Mouse (Mus musculus) heart, embryonic 14.5 days (tissue): ENCODE results near the gene Rnf150. TPM values are rescaled to one million over a fixed set of nuclear protein-coding genes. Genes with fewer than 3 reads are reported as not detected.

Experiments used
- ATAC-seq: fragments of 200-750 bp; cut with Nextera tagmentation; 2 replicates; pipeline ENCODE4 v1.8.0; 2017; ENCODE audit warnings: low read depth, moderate TSS enrichment; ENCODE audit not compliant: insufficient number of reproducible peaks, insufficient read depth, low FRiP score
- H3K27ac ChIP-seq, 2 experiments: fragments of 200-500 bp in 1 of 2; fragments of 300-500 bp in 1 of 2; sonication (generic) in 1 of 2; replicated peaks in 1 of 2; 2 replicates each; pipeline ENCODE4 v1.5.1; 2012 to 2014; ENCODE audit warnings: low read depth in 2 of 2, low read length in 2 of 2, control low read depth in 1 of 2, mild to moderate bottlenecking in 1 of 2, mixed read lengths in 1 of 2; ENCODE audit not compliant: control insufficient read depth in 1 of 2, insufficient read depth in 1 of 2
- H3K27me3 ChIP-seq: fragments of 300-500 bp; sonication (generic); 2 replicates; pipeline ENCODE4 v1.6.1; 2014; ENCODE audit warnings: mild to moderate bottlenecking, low read length, control low read depth; ENCODE audit not compliant: control insufficient read depth, insufficient read depth
- H3K36me3 ChIP-seq: fragments of 300-500 bp; sonication (generic); 2 replicates; pipeline ENCODE4 v1.6.1; 2014; ENCODE audit warnings: mild to moderate bottlenecking, control low read depth, low read length, mixed read lengths; ENCODE audit not compliant: control insufficient read depth, insufficient read depth
- H3K4me1 ChIP-seq, 2 experiments: fragments of 200-500 bp in 1 of 2; fragments of 300-500 bp in 1 of 2; sonication (generic) in 1 of 2; 2 replicates each; pipeline ENCODE4 v1.6.1; 2012 to 2014; ENCODE audit warnings: low read length in 2 of 2, control low read depth in 1 of 2, mixed read lengths in 1 of 2; ENCODE audit not compliant: control insufficient read depth in 2 of 2, insufficient read depth in 2 of 2
- H3K4me2 ChIP-seq: fragments of 300-500 bp; sonication (generic); 2 replicates; pipeline ENCODE4 v1.6.1; 2014; ENCODE audit warnings: mild to moderate bottlenecking, low read length
- H3K4me3 ChIP-seq, 2 experiments: fragments of 200-500 bp in 1 of 2; fragments of 300-500 bp in 1 of 2; sonication (generic) in 1 of 2; 2 replicates each; pipeline ENCODE4 v1.5.1; 2012 to 2014; ENCODE audit warnings: low read length in 2 of 2, mild to moderate bottlenecking in 2 of 2, control low read depth in 1 of 2, low read depth in 1 of 2, moderate library complexity in 1 of 2; ENCODE audit not compliant: control insufficient read depth in 1 of 2, insufficient read depth in 1 of 2
- H3K9ac ChIP-seq: fragments of 300-500 bp; sonication (generic); 2 replicates; pipeline ENCODE4 v1.6.1; 2014; ENCODE audit warnings: mild to moderate bottlenecking, low read length
- H3K9me3 ChIP-seq: fragments of 300-500 bp; sonication (generic); 2 replicates; pipeline ENCODE4 v1.6.1; 2016; ENCODE audit warnings: low read length, control low read depth; ENCODE audit not compliant: control insufficient read depth
- WGBS: fragments of 180-500 bp; shearing (Covaris S2); extraction: QIAGEN DNeasy Blood & Tissue Kit; methylation state at CpG from one replicate; pipeline ENCODE4 v1.1.7; 2014; 5-methylcytosine and 5-hydroxymethylcytosine counted together
- polyA plus RNA-seq: library from polyadenylated mRNA; unstranded; fragments of >200 nt; fragmentation: Nextera tagmentation; extraction: Ambion mirVana; gene quantifications from 2 replicates; pipeline ENCODE4 v1.2.1, GENCODE M21; 2014

The Rnf150 gene
- polyA plus RNA-seq, 1 experiment from 2014 or later = 0.92 TPM

DNA sequence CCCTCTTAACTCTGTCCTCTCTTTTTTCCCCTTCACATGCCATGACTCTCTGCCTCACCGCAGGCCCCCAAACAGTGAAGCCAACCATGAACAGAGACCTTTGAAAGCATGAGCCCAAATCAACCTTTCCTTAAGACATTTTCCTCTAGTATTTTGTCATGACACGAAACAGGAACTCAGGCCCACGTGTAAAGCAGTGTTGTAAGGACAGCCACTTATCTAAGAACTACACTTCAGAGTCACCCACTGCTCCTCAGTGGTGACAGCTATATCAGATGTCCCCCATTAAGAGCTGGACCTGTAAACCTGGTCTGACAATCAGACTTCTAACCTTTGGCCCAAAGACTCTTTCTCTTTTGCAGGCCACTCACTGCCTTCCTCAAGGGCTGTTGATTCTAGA lies 40.3 kb downstream of the Rnf150 start:
- Histone ChIP-seq H3K4me2 (no peak overlapping the region), H3K9ac (no peak overlapping the region), H3K27me3 (no peaks in the 10 kb centered on the region), H3K4me3 (no peak overlapping the region), H3K36me3 (no peaks in the 10 kb centered on the region), H3K27ac (no peak overlapping the region), H3K4me1 (peaks cover 11 to 33% of the 10 kb centered on the region in 2 experiments), H3K9me3 (no peaks in the 10 kb centered on the region)
- ATAC-seq = no peak
- WGBS = 24% methylated on average over 3 of the region's 3 CpGs

DNA sequence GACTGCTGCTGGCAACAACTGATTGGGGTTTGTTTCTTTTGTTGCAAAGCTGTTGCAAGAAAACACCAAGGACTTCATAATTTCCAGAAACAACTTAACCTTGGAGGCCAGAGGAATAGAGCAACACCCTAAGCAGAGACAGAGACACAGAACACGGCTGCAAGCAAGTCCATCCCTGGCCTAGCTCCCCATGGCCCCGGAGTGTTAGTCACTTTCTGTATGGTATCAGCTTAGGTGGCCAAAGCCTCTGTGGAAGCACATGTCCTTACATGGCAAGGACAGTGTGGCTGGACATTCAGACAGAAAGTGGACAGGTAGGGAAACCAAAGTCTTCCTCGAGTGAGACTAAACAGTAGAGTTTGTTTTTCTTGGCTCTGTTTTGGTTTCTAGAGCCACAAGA lies 44.1 kb downstream of the Rnf150 start:
- no peak overlapping the region for H3K4me3 ChIP-seq
- 53% methylated on average over 3 of the region's 3 CpGs for WGBS
- H3K4me1 ChIP-seq = peaks cover 9 to 33% of the 10 kb centered on the region in 2 experiments

GRCm38 (mm10) chr8:82911436-82911835 lies 48.3 kb downstream of the Rnf150 start:
- Histone ChIP-seq H3K36me3 (no peaks in the 10 kb centered on the region), H3K4me2 (no peak overlapping the region), H3K9ac (no peak overlapping the region), H3K9me3 (no peaks in the 10 kb centered on the region), H3K4me3 (no peak overlapping the region), H3K4me1 (peaks cover 2 to 10% of the 10 kb centered on the region in 2 experiments; a peak in 3 of 4 replicates), H3K27ac (no peak overlapping the region), H3K27me3 (no peaks in the 10 kb centered on the region)
- ATAC-seq = no peak

More for the DNA sequence above, 44.1 kb downstream of the Rnf150 start:
- Histone ChIP-seq H3K9me3 (no peaks in the 10 kb centered on the region), H3K9ac (no peak overlapping the region), H3K27ac (no peak overlapping the region), H3K27me3 (no peaks in the 10 kb centered on the region), H3K4me2 (no peak overlapping the region), H3K36me3 (no peaks in the 10 kb centered on the region)
- no peak for ATAC-seq

DNA sequence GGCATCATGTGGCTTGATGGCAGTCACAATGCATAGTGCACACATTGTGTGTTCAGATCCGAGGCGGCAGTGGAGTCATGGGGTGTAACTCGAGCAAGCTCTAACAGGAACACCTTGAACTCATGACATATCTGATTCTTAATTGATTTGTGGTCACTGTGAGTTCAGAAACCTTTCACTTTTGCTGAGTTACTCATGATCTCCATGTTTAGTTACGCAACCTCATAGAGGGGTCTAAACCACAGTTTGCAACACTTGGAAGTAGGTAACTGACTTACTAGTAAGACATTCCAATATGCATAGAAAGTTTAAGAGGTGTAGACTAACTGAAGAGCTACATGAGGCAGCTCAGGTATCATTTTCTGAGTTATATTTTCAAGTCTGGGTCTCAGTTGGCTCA lies 49.1 kb downstream of the Rnf150 start:
- Histone ChIP-seq H3K36me3 (no peaks in the 10 kb centered on the region), H3K9me3 (no peaks in the 10 kb centered on the region), H3K4me3 (no peak overlapping the region), H3K4me2 (no peak overlapping the region), H3K27me3 (no peaks in the 10 kb centered on the region), H3K9ac (no peak overlapping the region), H3K27ac (no peak overlapping the region), H3K4me1 (peaks cover 1 to 3% of the 10 kb centered on the region in 2 experiments; a peak in 2 of 4 replicates)
- no peak for ATAC-seq
- 86% methylated on average over 4 of the region's 4 CpGs for WGBS

DNA sequence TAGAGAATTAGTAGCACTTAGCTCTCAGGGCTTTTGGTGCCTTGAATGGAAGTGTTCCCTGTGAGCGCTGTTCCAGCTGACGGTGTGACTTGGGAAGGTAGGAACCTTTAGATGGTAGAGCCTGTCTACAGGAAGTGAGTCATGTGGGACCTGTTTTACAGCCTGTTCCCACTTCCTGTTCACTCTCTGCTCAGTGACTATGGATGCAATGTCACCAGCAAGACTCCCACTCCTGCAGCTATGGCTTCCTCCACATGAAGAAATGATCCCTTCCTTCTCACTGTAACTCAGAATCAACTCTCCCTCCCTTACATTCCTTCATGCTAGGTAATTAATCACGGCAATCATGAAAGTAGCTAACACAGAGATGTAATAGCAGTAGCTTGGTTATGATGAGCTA lies 51.4 kb downstream of the Rnf150 start:
- H3K9ac ChIP-seq = no peak overlapping the region
- no peak overlapping the region for H3K27ac ChIP-seq
- H3K9me3 ChIP-seq = no peaks in the 10 kb centered on the region
- H3K4me2 ChIP-seq = no peak overlapping the region
- 88% methylated on average over 3 of the region's 3 CpGs for WGBS
- peaks cover 5 to 10% of the 10 kb centered on the region in 2 experiments; a peak in 2 of 4 replicates for H3K4me1 ChIP-seq
- H3K4me3 ChIP-seq = no peak overlapping the region
- no peak for ATAC-seq
- no peaks in the 10 kb centered on the region for H3K27me3 ChIP-seq
- H3K36me3 ChIP-seq = no peaks in the 10 kb centered on the region

- peaks cover 5 to 10% of the 10 kb centered on the region in 2 experiments; a peak in 2 of 4 replicates for H3K4me1 ChIP-seq
- no peak for ATAC-seq
- WGBS = 14% methylated on average over 1 of the region's 1 CpGs
- H3K27me3 ChIP-seq = no peaks in the 10 kb centered on the region
- no peak overlapping the region for H3K9ac ChIP-seq
- no peak overlapping the region for H3K4me2 ChIP-seq
- H3K36me3 ChIP-seq = no peaks in the 10 kb centered on the region
- H3K27ac ChIP-seq = no peak overlapping the region
- H3K4me3 ChIP-seq = no peak overlapping the region
- no peaks in the 10 kb centered on the region for H3K9me3 ChIP-seq
Observed at GRCm38 (mm10) chr8:82916851-82917539, 53.8 kb downstream of the Rnf150 start.

DNA sequence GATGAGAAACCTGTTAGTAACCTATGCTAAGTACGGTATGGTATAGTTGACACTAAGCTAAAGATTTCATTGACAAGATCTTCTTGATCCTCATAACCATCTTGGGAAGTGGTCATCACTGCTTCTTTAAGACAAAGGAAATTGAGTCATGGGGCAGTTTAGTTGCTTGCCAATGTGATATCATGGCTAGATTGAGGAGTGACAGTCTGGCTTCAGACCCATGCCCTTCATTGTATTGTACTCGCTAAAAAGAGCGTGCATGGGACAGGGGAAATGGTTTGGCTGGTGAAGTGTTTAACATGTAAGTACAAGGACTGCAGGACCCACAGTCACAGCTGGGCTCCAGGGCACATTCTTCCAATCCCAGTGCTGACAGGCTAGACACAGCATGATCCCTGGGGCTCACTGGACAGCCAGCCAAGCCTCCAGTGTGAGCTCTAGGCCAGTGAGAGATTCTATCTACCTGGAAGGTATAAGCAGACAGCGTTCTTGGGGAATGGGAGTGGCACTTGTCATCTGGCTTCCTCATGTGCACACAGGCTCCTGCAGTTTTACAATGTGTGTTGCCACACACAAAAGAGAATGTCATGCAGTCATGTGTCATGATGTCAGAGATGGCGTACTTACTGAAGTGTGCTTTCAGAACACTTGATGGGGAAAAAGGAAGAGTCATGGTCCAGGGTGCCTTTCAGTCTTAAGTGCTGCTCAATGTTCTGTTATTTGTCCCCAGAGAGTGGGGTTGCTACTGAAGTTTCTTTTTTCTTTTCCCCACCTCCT lies 54.6 kb downstream of the Rnf150 start:
- no peaks in the 10 kb centered on the region for H3K27me3 ChIP-seq
- H3K27ac ChIP-seq = no peak overlapping the region
- peaks cover 5 to 10% of the 10 kb centered on the region in 2 experiments; a peak in 2 of 4 replicates for H3K4me1 ChIP-seq
- no peak overlapping the region for H3K4me3 ChIP-seq
- H3K4me2 ChIP-seq = no peak overlapping the region
- no peak overlapping the region for H3K9ac ChIP-seq
- H3K36me3 ChIP-seq = no peaks in the 10 kb centered on the region
- no peak for ATAC-seq
- H3K9me3 ChIP-seq = no peaks in the 10 kb centered on the region
- WGBS = 59% methylated on average over 5 of the region's 5 CpGs
